Mouse (Mus musculus) lung, embryonic 14.5 days (tissue): ENCODE measurements around the gene Magi2. TPM values are rescaled to one million over a fixed set of nuclear protein-coding genes. Genes with fewer than 3 reads are reported as not detected.
A peak's percentile ranks its signal among the peaks of the same experiment; 100 is the strongest.
"Not testable (repeated sequence)": the region's sequence is repeated elsewhere in the genome, so short reads cannot be mapped to it uniquely, and the experiment has no call there.

Experiments used
- ATAC-seq: fragments of 200-750 bp; cut with Nextera tagmentation; 2 replicates; pipeline ENCODE4 v1.8.0; 2017; ENCODE audit warnings: mild to moderate bottlenecking, moderate TSS enrichment, moderate library complexity; ENCODE audit not compliant: insufficient read depth
- DNase-seq: peaks from one replicate; pipeline ENCODE4 v3.0.0-alpha.2; 2015
- H3K27ac ChIP-seq: fragments of 300-500 bp; sonication (generic); 2 replicates; pipeline ENCODE4 v1.5.1; 2014; ENCODE audit warnings: low read depth, mild to moderate bottlenecking, moderate library complexity
- H3K27me3 ChIP-seq: fragments of 300-500 bp; sonication (generic); 2 replicates; pipeline ENCODE4 v1.6.1; 2014; ENCODE audit warnings: low read length, control low read depth; ENCODE audit not compliant: insufficient read depth
- H3K36me3 ChIP-seq: fragments of 300-500 bp; sonication (generic); 2 replicates; pipeline ENCODE4 v1.6.1; 2014; ENCODE audit warnings: control low read depth; ENCODE audit not compliant: insufficient read depth
- H3K4me1 ChIP-seq: fragments of 300-500 bp; sonication (generic); 2 replicates; pipeline ENCODE4 v1.6.1; 2014; ENCODE audit warnings: antibody characterized with exemption, control low read depth; ENCODE audit not compliant: insufficient read depth
- H3K4me2 ChIP-seq: fragments of 300-500 bp; sonication (generic); 2 replicates; pipeline ENCODE4 v1.6.1; 2014; ENCODE audit warnings: mild to moderate bottlenecking
- H3K4me3 ChIP-seq: fragments of 300-500 bp; sonication (generic); 2 replicates; pipeline ENCODE4 v1.5.1; 2014; ENCODE audit warnings: low read depth, low read length
- H3K9ac ChIP-seq: fragments of 300-500 bp; sonication (generic); 2 replicates; pipeline ENCODE4 v1.6.1; 2014
- H3K9me3 ChIP-seq: fragments of 300-500 bp; sonication (generic); 2 replicates; pipeline ENCODE4 v1.6.1; 2016; ENCODE audit warnings: low read depth, low read length, control low read depth
- CTCF ChIP-seq: IDR thresholded peaks from 2 replicates; pipeline ENCODE4 v1.5.1; 2016; ENCODE audit warnings: antibody characterized with exemption, low read depth
- WGBS: fragments of 180-500 bp; shearing (Covaris S2); extraction: QIAGEN DNeasy Blood & Tissue Kit; methylation state at CpG from one replicate; pipeline ENCODE4 v1.1.7; 2014; 5-methylcytosine and 5-hydroxymethylcytosine counted together
- polyA plus RNA-seq: library from polyadenylated mRNA; unstranded; fragments of >200 nt; fragmentation: Nextera tagmentation; extraction: Ambion mirVana; gene quantifications from 2 replicates; pipeline ENCODE4 v1.2.1, GENCODE M21; 2014

The Magi2 gene
- polyA plus RNA-seq, 1 experiment from 2014 or later: 2.4 TPM

- no peaks in the 10 kb centered on the region for H3K36me3 ChIP-seq
- H3K27me3 ChIP-seq: no peaks in the 10 kb centered on the region
- peak; percentile 74 for TF ChIP-seq CTCF
- peak overlapping the region; percentile 85 for H3K9ac ChIP-seq
- H3K9me3 ChIP-seq: no peaks in the 10 kb centered on the region
- DNase-seq: peak; percentile 95
- peak overlapping the region; percentile 98 for H3K27ac ChIP-seq
- H3K4me3 ChIP-seq: peak overlapping the region; percentile 71
- WGBS: under 1% methylated on average over 56 of the region's 57 CpGs
- ATAC-seq: peak; percentile 97
- no peaks in the 10 kb centered on the region for H3K4me1 ChIP-seq
- peak overlapping the region; percentile 68 for H3K4me2 ChIP-seq
Observed at GRCm38 (mm10) chr5:20701483-20702421, 1474.9 kb downstream of the Magi2 start.

- TF ChIP-seq CTCF: peak; percentile 60
- Histone ChIP-seq H3K9ac (peak overlapping the region; percentile 85), H3K4me3 (peak overlapping the region; percentile 71), H3K4me2 (peak overlapping the region; percentile 68), H3K36me3 (no peaks in the 10 kb centered on the region), H3K27ac (peak overlapping the region; percentile 98), H3K27me3 (no peaks in the 10 kb centered on the region), H3K9me3 (no peaks in the 10 kb centered on the region), H3K4me1 (no peaks in the 10 kb centered on the region)
- ATAC-seq (peak; percentile 38), DNase-seq (peak; percentile 75)
- WGBS: under 1% methylated on average over 55 of the region's 57 CpGs
Observed at GRCm38 (mm10) chr5:20702480-20703303, 1475.9 kb downstream of the Magi2 start.

- Histone ChIP-seq H3K9ac (no peak overlapping the region), H3K27me3 (no peaks in the 10 kb centered on the region), H3K4me1 (no peaks in the 10 kb centered on the region), H3K9me3 (no peaks in the 10 kb centered on the region), H3K4me2 (peak overlapping the region; percentile 68), H3K36me3 (no peaks in the 10 kb centered on the region), H3K4me3 (peak overlapping the region; percentile 71), H3K27ac (no peak overlapping the region)
- no peak for DNase-seq
- TF ChIP-seq CTCF: no peak
- ATAC-seq: no peak
- WGBS: 71% methylated on average over 5 of the region's 5 CpGs
Observed at GRCm38 (mm10) chr5:20703304-20703700, 1476.5 kb downstream of the Magi2 start.

- WGBS: 86% methylated on average over 13 of the region's 13 CpGs
- ATAC-seq (no peak), DNase-seq (no peak)
- H3K36me3 ChIP-seq: no peaks in the 10 kb centered on the region
- no peaks in the 10 kb centered on the region for H3K4me1 ChIP-seq
- no peaks in the 10 kb centered on the region for H3K9me3 ChIP-seq
- TF ChIP-seq CTCF: no peak
- no peak overlapping the region for H3K4me2 ChIP-seq
- no peak overlapping the region for H3K9ac ChIP-seq
- no peak overlapping the region for H3K27ac ChIP-seq
- no peak overlapping the region for H3K4me3 ChIP-seq
- no peaks in the 10 kb centered on the region for H3K27me3 ChIP-seq
Observed at GRCm38 (mm10) chr5:20703971-20704575, 1477.2 kb downstream of the Magi2 start.

- DNase-seq (no peak), ATAC-seq (no peak)
- no peaks in the 10 kb centered on the region for H3K4me1 ChIP-seq
- H3K4me3 ChIP-seq: no peak overlapping the region
- H3K27me3 ChIP-seq: no peaks in the 10 kb centered on the region
- no peak overlapping the region for H3K9ac ChIP-seq
- 55% methylated on average over 4 of the region's 4 CpGs for WGBS
- no peaks in the 10 kb centered on the region for H3K36me3 ChIP-seq
- TF ChIP-seq CTCF: no peak
- no peaks in the 10 kb centered on the region for H3K9me3 ChIP-seq
- no peak overlapping the region for H3K27ac ChIP-seq
- H3K4me2 ChIP-seq: no peak overlapping the region
Observed at GRCm38 (mm10) chr5:20704886-20705285, 1478.0 kb downstream of the Magi2 start.

GRCm38 (mm10) chr5:20706322-20707282 is 1479.8 kb downstream of the Magi2 start:
- DNase-seq, H3K9ac ChIP-seq, H3K4me3 ChIP-seq, H3K4me1 ChIP-seq, H3K9me3 ChIP-seq, ATAC-seq, H3K27me3 ChIP-seq, H3K27ac ChIP-seq, H3K36me3 ChIP-seq, H3K4me2 ChIP-seq: not testable (repeated sequence)
- 85% methylated on average over 9 of the region's 18 CpGs for WGBS

- ATAC-seq, H3K9me3 ChIP-seq, H3K4me1 ChIP-seq, H3K27ac ChIP-seq, H3K27me3 ChIP-seq, DNase-seq, H3K9ac ChIP-seq, H3K4me2 ChIP-seq, H3K4me3 ChIP-seq, H3K36me3 ChIP-seq: not testable (repeated sequence)
- 86% methylated on average over 6 of the region's 6 CpGs for WGBS
Observed at GRCm38 (mm10) chr5:20710845-20711244, 1484.0 kb downstream of the Magi2 start.

- H3K4me1 ChIP-seq, H3K9me3 ChIP-seq, DNase-seq, H3K27me3 ChIP-seq, ATAC-seq, H3K9ac ChIP-seq, H3K36me3 ChIP-seq, H3K4me3 ChIP-seq, H3K27ac ChIP-seq, H3K4me2 ChIP-seq: not testable (repeated sequence)
- WGBS: 80% methylated on average over 1 of the region's 1 CpGs
Observed at GRCm38 (mm10) chr5:20714619-20715018, 1487.8 kb downstream of the Magi2 start.

GRCm38 (mm10) chr5:20715980-20716379 is 1489.1 kb downstream of the Magi2 start:
- WGBS: 87% methylated on average over 6 of the region's 6 CpGs
- not testable (repeated sequence) for H3K9me3 ChIP-seq, H3K4me2 ChIP-seq, H3K4me1 ChIP-seq, DNase-seq, H3K4me3 ChIP-seq, H3K9ac ChIP-seq, H3K27ac ChIP-seq, H3K36me3 ChIP-seq, H3K27me3 ChIP-seq, ATAC-seq
